Mouse (Mus musculus) heart, adult 18-20 months (tissue): ENCODE measurements at regions not wholly inside any gene's neighbourhood (a gene's known extent, or its start where the extent isn't known, plus 50 kb on each side); places are given as distances from the start of the nearest gene placed in this dataset.

Experiments used
- DNase-seq, 2 experiments: peaks; one replicate each; pipeline ENCODE4 v3.0.0; 2021 to 2022; ENCODE audit warnings: mixed read lengths in 1 of 2

- DNase-seq, result no peak
These were observed 92.8 kb upstream of the Tmem189 start for GRCm38 (mm10) chr2:167782231-167782999.

- DNase-seq, result peak; percentile 83 to 88
These were observed 91.9 kb upstream of the Tmem189 start for GRCm38 (mm10) chr2:167781496-167781895.

- no peak for DNase-seq
These were observed 89.1 kb upstream of the Tmem189 start for GRCm38 (mm10) chr2:167778691-167779090.

DNA sequence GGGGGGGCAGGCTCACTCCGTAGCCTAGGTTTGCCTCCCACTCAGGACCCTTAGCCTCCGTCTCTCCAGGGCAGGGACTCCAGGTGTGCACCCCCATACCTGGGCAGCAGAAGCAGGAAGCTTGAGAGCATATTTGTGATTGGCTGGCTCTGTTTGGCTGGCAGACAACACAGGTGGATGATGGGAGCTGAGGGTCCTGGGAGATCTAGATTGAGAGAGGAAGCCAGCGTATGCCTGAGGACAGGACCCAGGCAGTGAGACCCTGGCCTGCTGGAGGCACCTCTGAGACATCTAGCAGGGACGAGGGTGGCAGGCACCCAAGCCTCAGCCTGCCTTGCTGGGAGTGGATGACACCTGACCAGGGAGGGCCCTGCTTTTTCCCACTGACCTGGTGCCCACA lies 88.6 kb upstream of the Tmem189 start:
- peak in 1 of 2 experiments; percentile 44 for DNase-seq

GRCm38 (mm10) chr2:167777331-167778085 lies 87.9 kb upstream of the Tmem189 start:
- DNase-seq, result peak; percentile 92 to 93

DNA sequence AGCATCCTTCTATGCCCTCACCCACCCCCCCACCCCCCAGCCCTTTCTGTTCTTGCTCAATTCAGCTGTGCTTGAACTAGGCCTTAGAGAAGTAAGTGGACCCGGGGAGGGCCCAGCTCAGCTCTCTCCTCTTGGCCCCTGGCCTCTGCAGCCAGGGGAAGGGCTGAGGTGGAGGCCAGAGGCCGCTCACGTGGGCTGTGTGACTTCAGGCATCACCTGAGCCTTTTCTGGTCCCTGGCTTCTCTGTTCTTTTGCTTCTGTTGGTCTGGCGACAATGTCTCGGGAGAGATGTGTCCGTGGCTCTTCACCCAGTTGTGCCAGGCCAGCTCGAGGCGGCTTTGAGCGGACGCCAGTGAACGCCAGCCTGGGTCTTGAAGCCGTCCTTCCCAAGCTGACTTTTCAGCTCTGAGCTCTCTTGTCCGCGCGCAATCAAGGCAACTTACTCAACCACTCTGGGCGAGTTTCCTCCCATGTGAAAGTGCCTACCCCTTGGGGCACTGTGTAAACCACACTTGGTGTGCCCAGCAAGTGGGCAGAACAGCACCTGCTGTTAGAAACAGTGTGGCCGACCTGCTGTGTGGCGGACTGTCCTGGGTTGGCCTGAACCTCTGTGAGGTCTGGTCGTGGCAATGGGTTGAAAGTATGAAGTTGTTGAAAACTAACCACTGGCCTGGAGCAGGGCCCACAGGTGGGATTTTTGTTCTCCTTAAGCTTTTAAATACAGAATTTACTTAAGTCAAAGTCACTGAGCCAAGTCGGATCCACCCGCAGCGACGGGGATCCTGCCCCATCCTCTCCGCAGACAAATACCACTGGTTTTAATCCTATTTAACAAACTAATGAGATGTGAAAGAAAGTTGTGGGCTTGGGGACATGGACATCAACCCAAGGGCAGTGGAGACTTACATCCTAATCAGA lies 86.9 kb upstream of the Tmem189 start:
- DNase-seq, result no peak

GRCm38 (mm10) chr2:167775218-167775915 lies 85.7 kb upstream of the Tmem189 start:
- DNase-seq, result peak; percentile 63 to 87

GRCm38 (mm10) chr2:167774806-167775179 lies 85.2 kb upstream of the Tmem189 start:
- DNase-seq, result no peak

GRCm38 (mm10) chr2:167774166-167774805 lies 84.7 kb upstream of the Tmem189 start:
- DNase-seq, result peak in 1 of 2 experiments; percentile 66

GRCm38 (mm10) chr2:167772834-167773233 lies 83.2 kb upstream of the Tmem189 start:
- DNase-seq, result no peak

DNA sequence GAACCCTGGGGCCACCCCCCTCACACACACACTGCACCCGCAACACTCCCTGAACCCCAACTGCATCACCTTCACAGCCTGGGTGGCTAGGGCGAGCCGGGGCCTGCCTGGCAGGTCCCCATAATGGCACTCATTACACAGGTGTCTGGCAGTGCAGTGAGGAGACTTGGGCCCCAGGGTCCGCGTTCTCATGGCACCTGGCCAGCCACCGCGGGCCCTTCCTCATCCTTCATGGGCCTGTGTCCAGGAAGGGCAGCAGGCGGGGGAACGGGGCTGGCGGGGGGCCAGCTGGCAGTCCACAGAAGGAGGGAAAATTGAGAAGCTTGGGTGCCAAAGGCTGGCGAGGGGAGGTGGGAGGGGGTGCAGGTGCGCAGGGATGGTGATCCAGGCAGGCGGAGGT lies 78.3 kb upstream of the Tmem189 start:
- no peak for DNase-seq

- DNase-seq, result no peak
These were observed 77.7 kb upstream of the Tmem189 start for GRCm38 (mm10) chr2:167767371-167767770.

- DNase-seq, result no peak
These were observed 76.2 kb upstream of the Tmem189 start for GRCm38 (mm10) chr2:167765811-167766210.

GRCm38 (mm10) chr2:167765072-167765800 lies 75.6 kb upstream of the Tmem189 start:
- peak; percentile 96 to 97 for DNase-seq

- DNase-seq, result no peak
These were observed 74.3 kb upstream of the Tmem189 start for GRCm38 (mm10) chr2:167763891-167764410.

DNA sequence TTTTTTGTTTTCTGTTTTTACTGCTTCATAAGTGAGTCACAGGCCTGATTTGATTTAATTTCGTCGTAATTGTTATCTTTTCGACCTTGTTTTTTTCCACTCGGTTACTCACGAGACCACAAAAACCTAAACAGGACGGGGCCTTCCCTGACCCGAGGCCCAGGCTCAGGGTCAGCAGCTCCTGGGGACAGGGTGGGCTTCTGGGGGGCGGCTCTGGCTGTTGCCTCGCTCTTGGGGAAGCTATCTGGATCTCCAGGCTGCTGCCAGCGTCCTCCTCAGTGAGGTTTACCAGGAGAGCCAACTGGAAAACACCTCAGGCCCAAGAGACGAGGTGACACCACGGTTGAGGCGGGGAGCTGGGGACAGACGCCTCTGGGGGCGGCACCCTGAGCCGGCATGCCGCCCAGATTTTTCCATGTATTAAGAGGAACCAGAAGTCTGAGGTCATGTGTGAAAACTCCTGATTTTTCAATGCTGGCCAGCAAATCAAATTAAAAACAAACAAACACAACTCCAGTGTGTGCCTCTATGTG lies 71.8 kb upstream of the Tmem189 start:
- DNase-seq, result peak; percentile 54 to 57

DNA sequence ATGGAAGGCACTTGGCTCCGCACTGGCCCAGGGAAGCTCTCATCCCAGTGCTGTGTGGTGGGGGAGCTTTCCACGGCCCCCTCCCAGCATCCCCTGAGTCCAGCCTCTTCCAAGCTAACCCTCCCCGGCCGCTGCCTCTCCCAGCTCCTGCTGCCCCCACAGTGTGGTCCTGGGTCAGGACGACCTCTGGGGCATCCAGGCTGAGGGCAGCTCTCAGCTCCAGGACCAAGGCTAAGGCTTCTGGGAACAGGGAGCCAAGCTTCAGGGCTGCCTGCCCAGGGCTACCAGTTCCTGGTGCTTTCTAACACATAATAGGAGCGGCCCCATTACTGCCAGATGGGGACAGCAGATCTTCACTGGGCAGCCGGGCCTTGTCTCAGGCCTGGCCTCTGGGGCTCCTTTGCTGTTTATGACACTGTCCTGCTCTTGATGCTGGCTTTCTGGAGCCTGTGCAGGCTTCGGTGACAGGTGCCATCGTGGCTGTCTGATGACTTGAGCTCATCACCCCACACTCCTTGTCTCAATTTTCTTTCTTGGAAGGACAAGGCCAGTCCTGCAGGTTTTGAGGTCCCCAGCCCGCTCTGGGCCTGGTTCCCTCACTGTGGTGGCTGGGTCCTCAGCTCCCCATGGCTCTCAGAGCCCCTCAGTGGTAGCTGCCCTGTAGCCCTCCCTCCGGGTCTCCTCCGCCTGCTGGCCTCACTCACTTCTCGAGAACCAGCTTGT lies 71.2 kb upstream of the Tmem189 start:
- no peak for DNase-seq

GRCm38 (mm10) chr2:167759603-167760390 lies 70.2 kb upstream of the Tmem189 start:
- DNase-seq, result peak; percentile 55 to 82
